ENCODE assay signal across 27 mouse cellular contexts in the genomic region with DNA sequence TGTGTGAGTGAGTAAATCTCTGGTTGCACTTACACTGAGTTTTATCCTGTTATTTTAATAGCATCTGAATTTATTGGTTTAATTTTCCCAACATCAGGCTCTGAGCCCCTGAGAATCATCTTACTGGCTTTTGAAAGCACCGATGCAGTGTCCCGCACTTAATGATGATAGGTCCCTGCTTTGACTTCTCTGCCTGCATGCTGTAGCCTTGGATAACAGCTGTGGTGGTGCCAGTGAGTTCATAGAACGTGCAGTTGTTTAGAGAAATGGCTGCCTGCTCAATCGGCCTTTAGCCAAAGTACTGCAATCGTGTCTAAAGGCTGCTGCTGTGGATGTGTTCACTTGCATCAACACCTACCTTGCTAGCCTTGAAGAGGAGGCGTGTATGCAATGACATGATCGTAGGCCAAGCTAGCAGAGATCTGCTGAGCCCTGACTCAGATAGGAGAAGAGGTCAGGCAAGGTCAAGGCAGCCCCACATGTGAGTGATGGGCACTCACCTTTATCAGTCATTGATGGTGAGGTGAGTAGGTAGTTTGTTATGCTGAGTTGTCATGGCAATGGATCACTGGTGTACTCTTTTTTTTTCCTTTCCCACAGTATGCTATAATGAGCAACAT. TPM values are rescaled to one million over a fixed set of nuclear protein-coding genes. Genes with fewer than 3 reads are reported as not detected.
DNase-seq lines count a peak whose midpoint lies in the region; ATAC-seq and TF ChIP-seq lines count a peak whose summit lies in the region.
"Had no signal": no experiment of that assay in that cellular context is flagged by ENCODE, and none has a peak within 500 bp of the region (broad histone marks: within the 10 kb centered on the region; RNA-seq: fewer than 3 reads in every experiment).

No protein-coding gene starts in this region.

- ATAC-seq in frontal cortex, adult (ENCODE audit: low TSS enrichment), result peak; percentile 81
- ATAC-seq: intestine, embryonic 15.5 days; midbrain, embryonic 15.5 days had no signal

- intact Hi-C loops in left cerebral cortex, adult 2 months (cut with DNase I), result no loop called here
- intact Hi-C loops in left cerebral cortex, postnatal 4 days (cut with DNase I), result no loop called here

- no peak overlapping the region for H3K4me3 ChIP-seq in left cerebral cortex, adult 2 months
- H3K4me3 ChIP-seq: embryonic facial prominence, embryonic 12.5 days; erythroblast, embryonic 14.5 days; forebrain, embryonic 12.5 days; heart, embryonic 12.5 days; hindbrain, embryonic 10.5 days; intestine, embryonic 15.5 days; limb, embryonic 15.5 days; midbrain, embryonic 15.5 days had no signal

- DNase-seq in frontal cortex, postnatal 14 days (ENCODE audit: low spot score in 2 of 2), result no peak
- peak in 1 of 2 experiments; percentile 16 for DNase-seq in left cerebral cortex, adult 2 months (ENCODE audit: extremely low spot score in 1 of 2, low spot score in 2 of 2)
- no peak for DNase-seq in left cerebral cortex, postnatal 4 days
- peak; percentile 25 for DNase-seq in right cerebral cortex, adult 18-20 months
- no peak for DNase-seq in right cerebral cortex, postnatal 4 days
- peak; percentile 39 for DNase-seq in telencephalon, adult 2 months (ENCODE audit: low read depth, low spot score)
- DNase-seq in spleen, postnatal 10 days (ENCODE audit: low spot score in 2 of 2), result no peak
- DNase-seq: adrenal gland, postnatal 36 days; cerebellum, adult 11 months; cerebellum, postnatal 10 days; gastrocnemius, postnatal 25 days; heart, adult 18-20 months; heart, postnatal 10 days; kidney, adult 8-10 months; kidney, postnatal 10 days; lung, embryonic 14.5 days had no signal

- no peak for TF ChIP-seq CTCF in left cerebral cortex, adult 2 months (IDR thresholded peaks at IDR 0.05)

- H3K27ac ChIP-seq in left cerebral cortex, adult 2 months, result peak overlapping the region; percentile 32; the same call in 1 of the 2 replicates
- H3K27ac ChIP-seq: embryonic facial prominence, embryonic 12.5 days; forebrain, embryonic 12.5 days; hindbrain, embryonic 10.5 days; intestine, embryonic 15.5 days; limb, embryonic 15.5 days; liver, embryonic 14.5 days; midbrain, embryonic 15.5 days had no signal

RNA-seq across cellular contexts. Expression of a gene that starts 4.8 kb away (rescaled TPM):
- 1 to 10 TPM; 3.4 to 5.8 TPM for total RNA-seq in left cerebral cortex, adult 2 months (2021)
- 1 to 10 TPM; 1.2 to 2.1 TPM for total RNA-seq in left cerebral cortex, postnatal 4 days (2021)
- total RNA-seq: megakaryocyte-erythroid progenitor cell, adult 5-6 weeks had no signal

RNA-seq across cellular contexts. Expression of a gene that starts 45.1 kb away (rescaled TPM):
- 10 to 100 TPM; 30.2 to 30.9 TPM for total RNA-seq in left cerebral cortex, adult 2 months (2021)
- total RNA-seq in left cerebral cortex, postnatal 4 days (2021), result 10 to 100 TPM; 32.6 to 34.6 TPM

Comparison
In these comparisons a context has a peak if more than half of its experiments do, and no peak if none do; other contexts are left out.
1. DNase-seq: peak in right cerebral cortex, adult 18-20 months (single experiment) and telencephalon, adult 2 months (single experiment); none in frontal cortex, postnatal 14 days (0 of 2), left cerebral cortex, postnatal 4 days (single experiment), right cerebral cortex, postnatal 4 days (single experiment) and spleen, postnatal 10 days (0 of 2).